Mouse (Mus musculus): ENCODE data around the gene Cep85l.

- no peak for TF ChIP-seq CTCF (IDR thresholded peaks at IDR 0.05)
- no peak for TF ChIP-seq EP300 (IDR thresholded peaks at IDR 0.05; ENCODE audit: insufficient read depth, low read depth, low read length)
- TF ChIP-seq POLR2A (IDR thresholded peaks at IDR 0.05; ENCODE audit: insufficient read depth, low read depth, low read length) = no peak
These were observed 53.4 kb downstream of the Cep85l start for GRCm38 (mm10) chr10:53326367-53326766.

Data from heart, adult 2 months (tissue).